Mouse (Mus musculus) mouse trophoblast stem cell (cell line): ENCODE data around the gene Smg7.
"Not testable (repeated sequence)": the region's sequence is repeated elsewhere in the genome, so short reads cannot be mapped to it uniquely, and the experiment has no call there.

ENCODE experiments used
- in situ Hi-C, 2 experiments: fragments of 300-500 bp; cut with MseI, MboI; formaldehyde crosslinking; loops; 2 replicates in 1 of 2; 3 replicates in 1 of 2; pipeline ENCODE4 v1.15.1; 2025

The Smg7 gene

DNA sequence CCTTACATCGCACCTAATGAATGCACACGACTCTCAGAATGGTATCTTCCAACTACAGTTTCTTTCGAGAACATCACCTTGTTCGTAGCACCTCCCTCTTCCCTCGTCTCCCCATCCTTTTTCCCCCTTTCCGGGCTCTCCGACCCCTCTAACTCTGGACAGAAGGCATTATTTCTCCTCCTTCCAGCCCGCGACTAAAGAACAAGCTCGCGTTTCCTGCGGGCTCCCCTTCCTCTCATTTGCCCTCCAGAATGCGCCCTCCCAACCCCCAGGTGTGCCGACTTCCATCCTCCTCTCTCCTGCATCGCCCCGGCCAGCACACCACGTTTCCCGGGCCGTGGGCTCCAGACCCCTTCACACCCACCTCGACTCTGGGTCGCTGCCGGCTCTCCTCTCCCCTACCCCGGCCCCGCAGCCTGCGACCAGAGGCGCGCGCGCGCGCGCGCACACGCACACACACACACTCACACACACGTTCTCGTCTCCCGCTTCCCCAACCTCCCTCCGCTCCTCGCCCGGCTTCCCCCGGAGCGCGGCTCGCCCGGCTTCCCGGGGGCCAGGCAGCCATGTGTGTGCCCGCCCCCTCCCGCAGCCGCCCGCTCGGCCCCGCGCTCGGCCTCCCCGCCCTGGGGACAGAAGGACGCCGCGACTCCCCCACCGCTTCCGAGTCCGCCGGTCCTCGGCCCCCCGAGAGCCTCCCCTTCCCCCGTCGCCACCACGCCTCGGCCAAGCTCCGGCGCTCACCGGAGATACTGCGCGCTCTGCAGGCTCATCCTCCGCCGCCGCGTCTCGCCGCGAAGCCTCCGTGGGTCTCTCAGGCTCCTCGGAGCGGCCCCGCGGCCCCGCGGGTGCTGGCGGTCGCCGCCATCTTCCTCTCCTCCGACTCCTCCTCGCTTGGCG, at the start of gene Smg7:
Gene Smg7, minus strand, starts transcription at position 882 of the 900 bp plus-strand sequence.
- in situ Hi-C loops = no loop called here

DNA sequence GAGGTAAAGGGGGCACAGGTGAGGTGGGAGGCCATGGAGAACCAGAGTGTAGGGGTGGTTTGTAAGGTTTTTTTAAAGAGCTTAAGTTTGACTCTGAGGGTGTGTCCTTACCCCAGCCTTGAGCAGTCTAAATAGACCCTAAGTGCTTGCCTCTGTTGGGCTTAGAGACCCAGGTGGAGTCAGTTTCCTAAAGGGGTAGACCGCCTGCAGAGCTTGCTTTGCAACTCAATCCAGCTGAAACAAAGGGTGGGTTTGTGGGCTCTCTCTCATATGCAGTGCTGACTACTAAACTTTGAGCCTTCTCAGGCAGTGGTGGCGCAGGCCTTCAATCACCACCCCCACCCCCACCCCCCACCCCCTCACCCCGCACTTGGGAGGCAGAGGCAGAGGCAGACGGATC, 40.5 kb upstream of the Smg7 start:
- in situ Hi-C loops = no loop called here

DNA sequence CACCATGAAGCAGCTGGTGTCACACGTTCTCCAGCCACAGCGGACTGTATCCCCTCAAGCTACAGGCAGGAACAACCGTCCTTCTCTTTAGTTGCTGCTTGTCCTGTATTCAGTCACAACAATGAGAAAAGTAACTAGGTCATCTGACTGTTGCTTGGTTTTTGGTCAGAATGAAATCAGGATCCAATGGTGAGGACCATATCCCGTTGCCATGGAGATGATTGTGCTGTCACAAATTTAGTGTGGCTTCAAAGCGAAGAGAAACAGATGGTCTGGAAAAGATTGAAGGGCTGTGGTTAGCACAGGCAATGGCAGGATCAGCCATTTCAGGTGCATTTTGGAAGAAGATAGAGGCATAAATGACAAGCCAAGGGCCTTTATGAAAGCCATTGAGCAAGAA, 33.9 kb upstream of the Smg7 start:
- in situ Hi-C loops = no loop called here

GRCm38 (mm10) chr1:152935476-152935875, 33.0 kb upstream of the Smg7 start:
- in situ Hi-C loops = no loop called here

DNA sequence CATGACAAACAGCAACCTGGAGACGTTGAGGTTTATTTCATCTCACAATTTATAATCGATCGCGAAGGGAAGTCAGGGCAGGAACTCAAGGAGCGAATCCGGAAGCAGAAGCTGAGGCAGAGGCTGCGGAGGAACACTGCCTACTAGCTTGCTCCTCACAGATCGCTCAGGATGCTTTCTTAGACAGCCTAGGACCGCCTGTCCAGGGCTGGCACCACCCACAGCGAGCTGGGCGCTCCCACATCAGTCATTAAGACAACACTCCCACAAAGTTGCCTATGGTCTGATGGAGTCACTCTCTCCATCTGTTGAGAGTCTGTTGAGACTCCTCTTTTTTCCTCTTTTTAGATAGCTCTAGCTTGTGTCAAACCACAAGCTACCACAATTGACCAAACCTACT, 31.5 kb upstream of the Smg7 start:
- in situ Hi-C loops = no loop called here

DNA sequence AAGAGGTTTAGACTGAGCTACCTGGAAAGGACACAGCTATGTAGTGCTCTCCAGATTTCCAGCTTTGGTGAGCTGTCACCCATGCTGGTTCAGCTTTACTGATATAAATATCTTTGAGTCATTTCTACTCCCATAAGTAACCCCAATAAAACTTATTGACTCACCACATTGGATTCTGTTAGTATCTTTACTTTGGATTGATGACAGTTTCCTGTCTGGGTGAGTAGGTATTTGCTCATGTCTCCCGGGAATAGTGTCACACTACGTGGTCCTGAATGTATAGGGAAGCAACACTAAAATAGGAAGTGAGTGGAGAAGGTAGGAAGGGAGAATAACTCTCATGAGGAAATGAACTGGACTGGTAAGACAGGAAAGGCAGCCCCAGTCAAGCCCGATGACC, 19.3 kb upstream of the Smg7 start:
- in situ Hi-C loops = no loop called here

DNA sequence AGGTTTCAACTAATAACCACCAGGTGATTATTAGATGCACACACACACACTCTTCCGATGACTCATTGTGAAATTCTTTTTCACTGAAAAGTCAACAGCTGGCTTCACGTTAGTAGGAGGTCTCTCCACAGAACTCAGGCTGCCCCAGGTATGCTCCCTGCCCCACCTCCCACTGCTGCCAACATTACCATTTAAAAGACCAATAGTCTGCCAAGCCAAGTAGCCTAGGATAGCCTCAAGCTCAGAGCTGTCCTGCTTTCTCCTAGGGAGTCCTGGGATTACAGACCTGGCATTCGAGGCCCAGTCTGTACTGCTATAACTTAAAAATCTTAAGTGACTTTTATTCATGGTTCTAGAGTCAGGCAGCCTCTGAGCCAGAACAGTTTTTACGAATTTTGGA, 15.2 kb upstream of the Smg7 start:
- in situ Hi-C loops = no loop called here

DNA sequence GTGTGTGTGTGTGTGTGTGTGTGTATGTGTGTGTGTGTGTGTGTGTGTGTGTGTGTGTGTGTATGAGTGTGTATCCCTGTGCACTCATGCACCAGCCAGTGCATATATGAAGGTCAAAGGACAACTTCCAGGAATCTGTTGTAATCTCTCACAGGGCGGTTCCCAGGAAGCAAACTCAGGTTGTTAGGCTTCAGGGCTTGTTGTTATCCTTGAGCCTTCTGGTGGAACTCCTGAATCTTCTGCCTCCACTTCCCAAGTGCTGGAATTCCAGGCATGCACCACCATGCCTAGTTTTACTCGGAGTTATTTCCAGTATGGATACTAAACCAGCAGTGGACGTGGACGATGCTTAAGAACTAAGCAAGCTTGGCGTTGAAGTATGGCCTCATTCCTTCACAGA, 14.5 kb upstream of the Smg7 start:
- in situ Hi-C loops = no loop called here

DNA sequence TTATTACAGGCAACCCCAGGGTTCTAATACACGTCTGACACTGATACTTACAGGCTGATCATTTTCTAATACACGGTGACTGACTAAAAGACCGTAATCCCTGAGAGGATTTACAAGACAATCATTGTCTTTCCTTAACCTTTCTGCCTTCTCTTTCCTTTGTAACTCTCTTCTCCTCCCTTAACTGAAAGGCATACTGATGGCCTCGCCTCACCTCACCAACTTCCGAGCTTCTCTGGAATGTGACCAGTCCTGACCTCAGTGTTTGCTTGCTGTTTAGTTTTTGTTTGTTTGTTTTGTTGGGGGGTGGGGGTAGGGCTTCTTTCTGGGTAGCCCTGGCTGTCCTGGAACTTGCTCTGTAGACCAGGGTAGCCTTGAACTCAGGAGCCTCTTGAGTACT, 13.3 kb upstream of the Smg7 start:
- in situ Hi-C loops = no loop called here

DNA sequence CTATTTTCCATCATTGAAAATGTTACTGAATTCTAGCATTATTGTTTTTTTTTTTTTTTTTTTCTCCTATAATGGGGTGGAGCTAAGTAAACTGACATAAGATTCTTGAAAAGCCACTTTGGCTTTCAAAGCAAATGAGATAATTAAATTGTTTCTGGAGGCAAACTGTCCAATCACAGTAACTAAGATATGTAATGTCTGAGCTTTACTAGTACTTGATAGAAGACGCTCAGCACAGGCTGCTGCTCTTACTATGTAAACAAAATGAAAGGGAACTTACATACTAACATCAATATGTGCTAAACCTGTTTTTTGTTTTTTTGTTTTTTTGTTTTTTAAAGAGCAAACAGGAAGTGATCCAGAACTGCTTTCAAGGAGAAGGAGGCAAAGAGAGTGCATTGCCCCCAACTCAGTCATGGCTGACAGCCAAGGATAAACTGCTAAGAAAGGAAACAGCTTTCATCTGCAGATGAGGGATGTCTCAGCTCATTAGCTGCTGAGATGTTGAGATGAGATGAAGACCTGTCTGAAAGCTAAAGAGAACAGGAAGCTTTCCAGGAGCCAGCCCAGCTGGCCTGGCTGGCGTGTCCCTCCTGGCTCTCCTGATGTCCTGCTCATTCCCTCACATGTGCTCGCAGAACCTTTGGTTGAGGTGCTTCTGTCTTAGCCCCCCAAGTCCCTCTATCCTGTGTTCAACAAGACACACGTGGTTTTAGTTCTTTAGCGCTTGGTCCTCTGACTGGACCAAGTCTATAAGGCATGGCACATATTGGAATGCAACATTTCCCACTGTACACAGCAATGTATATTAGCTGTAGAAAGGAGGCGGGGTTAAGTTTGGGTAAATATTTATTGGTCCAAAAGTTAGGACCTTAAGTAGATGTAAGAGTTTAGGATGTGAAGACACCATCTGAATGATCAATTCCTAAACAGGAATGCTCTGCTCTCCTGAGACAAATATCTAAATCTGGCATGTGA, 11.3 kb upstream of the Smg7 start:
- in situ Hi-C loops = no loop called here

DNA sequence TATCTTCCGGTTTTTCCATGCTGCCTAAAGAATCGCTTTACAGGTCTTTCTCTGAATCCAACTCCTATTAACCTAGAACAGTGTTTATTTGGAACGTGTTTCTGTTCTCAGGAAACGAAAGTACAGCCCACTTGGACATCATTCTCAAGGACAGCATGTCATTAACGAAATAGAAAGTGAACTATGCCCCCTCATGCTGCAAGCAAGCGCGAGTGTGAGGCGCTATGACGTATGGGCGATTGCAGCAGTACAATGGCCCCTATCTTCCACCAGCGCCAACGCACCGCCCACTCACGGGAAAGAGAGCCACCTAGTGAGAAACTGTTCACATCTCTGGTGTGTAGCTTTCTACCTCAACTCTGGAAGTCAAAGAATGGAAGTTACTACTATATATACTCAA, 2.0 kb upstream of the Smg7 start:
- in situ Hi-C loops = no loop called here

- in situ Hi-C loops = no loop called here
These were observed 1.2 kb upstream of the Smg7 start for GRCm38 (mm10) chr1:152903591-152904135.

GRCm38 (mm10) chr1:152902665-152903516, 445 bp upstream of the Smg7 start:
- in situ Hi-C loops = no loop called here

DNA sequence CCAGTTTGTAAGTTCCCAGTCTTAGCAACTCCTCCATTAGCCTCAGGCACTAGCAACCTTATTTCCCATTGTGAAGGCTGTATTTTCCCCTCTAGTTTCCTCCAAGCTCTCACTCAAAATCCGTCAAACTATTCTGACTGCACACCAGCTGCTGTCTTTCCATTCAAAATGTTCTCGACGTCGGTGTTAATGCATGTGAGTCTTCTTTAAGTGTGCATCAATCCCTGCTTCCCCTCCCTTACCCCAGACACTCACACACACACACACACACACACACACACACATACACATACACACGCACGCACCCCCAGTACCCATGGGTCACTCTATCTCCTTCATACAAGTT, 1.1 kb downstream of the Smg7 start:
- in situ Hi-C loops = no loop called here

- in situ Hi-C loops = not testable (repeated sequence)
These were observed 14.4 kb downstream of the Smg7 start for GRCm38 (mm10) chr1:152888086-152888485.

DNA sequence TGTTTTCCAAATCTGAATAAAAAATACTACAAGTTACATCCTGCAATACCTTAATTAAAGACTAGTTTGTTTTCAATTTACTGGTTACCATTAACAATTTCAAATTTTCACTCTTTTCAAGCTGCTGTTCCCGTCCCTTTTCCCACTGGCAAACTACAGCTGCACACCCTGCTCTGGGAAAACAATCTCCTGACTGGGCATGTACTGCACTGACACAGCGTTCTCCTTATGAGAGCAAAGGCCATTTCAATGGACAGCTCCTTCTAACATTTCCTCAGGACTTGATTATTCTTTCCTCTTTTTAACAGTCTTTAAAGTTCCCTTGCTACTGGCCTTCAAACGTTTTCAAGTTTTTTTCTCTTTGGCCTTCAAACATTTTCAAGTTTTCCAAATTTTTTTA, 31.4 kb downstream of the Smg7 start:
- in situ Hi-C loops = no loop called here

- in situ Hi-C loops = no loop called here
These were observed 32.5 kb downstream of the Smg7 start for GRCm38 (mm10) chr1:152869901-152870300.

- in situ Hi-C loops = no loop called here
These were observed 55.6 kb downstream of the Smg7 start for GRCm38 (mm10) chr1:152846856-152847255.

GRCm38 (mm10) chr1:152845211-152845730, 57.2 kb downstream of the Smg7 start:
- in situ Hi-C loops = no loop called here

- in situ Hi-C loops = no loop called here
These were observed 57.8 kb downstream of the Smg7 start for GRCm38 (mm10) chr1:152844634-152845033.

DNA sequence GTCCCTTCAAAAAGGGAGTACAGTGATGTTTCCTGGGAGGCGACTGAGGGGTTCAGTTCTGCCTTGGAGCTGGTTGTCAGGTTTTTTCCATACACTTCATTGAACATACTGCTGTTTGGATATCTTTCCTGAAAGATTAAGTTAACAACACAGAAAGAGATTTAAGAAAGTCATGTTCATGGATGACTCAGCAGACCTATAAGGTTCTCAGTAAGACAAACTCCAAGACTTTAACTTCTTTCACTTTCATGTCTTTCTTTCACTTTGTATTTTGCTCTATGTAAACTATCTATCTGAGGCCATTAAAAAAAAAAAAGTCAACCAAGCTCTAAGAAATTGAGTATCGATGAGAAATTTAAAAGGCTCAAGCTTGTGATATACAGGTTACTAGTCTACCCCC, 61.4 kb downstream of the Smg7 start:
- in situ Hi-C loops = no loop called here
